Mouse (Mus musculus) thymus, adult 2 months (tissue): Measurements from ENCODE around the gene Slc36a3. TPM values are rescaled to one million over a fixed set of nuclear protein-coding genes. Genes with fewer than 3 reads are reported as not detected.

Experiments
- DNase-seq: peaks from one replicate; pipeline ENCODE4 v3.0.0; 2021
- H3K27ac ChIP-seq: fragments of 200-500 bp; 2 replicates; pipeline ENCODE4 v1.5.1; 2012; ENCODE audit warnings: low read length, control low read depth; ENCODE audit not compliant: control insufficient read depth, insufficient read depth
- H3K27me3 ChIP-seq: fragments of 200-500 bp; 2 replicates; pipeline ENCODE4 v1.6.1; 2012; ENCODE audit warnings: mild to moderate bottlenecking, low read length, moderate library complexity, mixed read lengths; ENCODE audit not compliant: control insufficient read depth, insufficient read depth
- H3K36me3 ChIP-seq: fragments of 200-500 bp; 2 replicates; pipeline ENCODE4 v1.6.1; 2012; ENCODE audit warnings: mild to moderate bottlenecking, low read length, moderate library complexity; ENCODE audit not compliant: control insufficient read depth, insufficient read depth
- H3K4me1 ChIP-seq: fragments of 200-500 bp; replicated peaks from 2 replicates; pipeline ENCODE4 v1.6.1; 2012; ENCODE audit warnings: low read length; ENCODE audit not compliant: control insufficient read depth, insufficient read depth
- H3K4me3 ChIP-seq: fragments of 200-500 bp; 2 replicates; pipeline ENCODE4 v1.5.1; 2012; ENCODE audit warnings: mild to moderate bottlenecking, low read length, control low read depth, moderate library complexity; ENCODE audit not compliant: control insufficient read depth, insufficient read depth
- CTCF ChIP-seq: fragments of 200-500 bp; IDR thresholded peaks from 2 replicates; pipeline ENCODE4 v1.5.1; 2012; ENCODE audit warnings: mild to moderate bottlenecking, control low read depth, low read length, moderate library complexity, borderline replicate concordance; ENCODE audit not compliant: control insufficient read depth, poor library complexity, insufficient read depth; ENCODE audit errors: extremely low read depth
- POLR2A ChIP-seq: fragments of 200-500 bp; IDR thresholded peaks from 2 replicates; pipeline ENCODE4 v1.6.1; 2012; ENCODE audit warnings: mild to moderate bottlenecking, low read length, control low read depth, moderate library complexity; ENCODE audit not compliant: control insufficient read depth, poor library complexity, insufficient read depth; ENCODE audit errors: extremely low read depth
- WGBS: fragments of 180-500 bp; shearing (Covaris S2); methylation state at CpG from one replicate; pipeline ENCODE4 v1.1.7; 2018; 5-methylcytosine and 5-hydroxymethylcytosine counted together
- polyA plus RNA-seq: library from polyadenylated mRNA; depleted of rRNA; stranded (reverse); fragments of >200 nt; gene quantifications from 2 replicates; pipeline ENCODE4 v1.2.3, GENCODE M21; 2012

The Slc36a3 gene
- polyA plus RNA-seq, 1 experiment: 0.74 TPM

DNA sequence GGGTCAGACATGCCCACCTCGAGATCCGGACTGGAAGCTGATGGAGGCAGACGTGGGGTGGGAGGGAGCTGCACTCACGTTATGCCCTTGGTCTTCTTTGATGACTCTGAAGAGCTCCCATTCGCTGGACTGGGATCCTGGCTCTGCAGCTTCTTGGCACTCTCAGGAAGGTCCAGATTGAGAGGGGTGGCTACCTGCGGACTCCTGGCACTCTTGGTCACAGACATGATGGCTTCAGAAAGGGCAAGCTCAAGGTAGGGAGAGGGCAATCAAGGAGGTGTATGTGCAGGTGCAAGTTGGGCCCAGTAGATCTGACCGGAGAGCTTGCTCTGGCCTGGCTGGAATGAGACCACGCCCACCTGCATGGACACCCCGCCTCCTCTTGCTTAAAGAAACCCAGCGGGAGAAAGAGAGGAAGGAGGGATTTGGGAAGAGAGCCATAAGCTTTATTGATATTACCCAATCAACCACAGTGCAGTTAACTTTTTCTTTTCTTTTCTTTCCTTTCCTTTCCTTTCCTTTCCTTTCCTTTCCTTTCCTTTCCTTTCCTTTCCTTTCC, 33.3 kb upstream of the Slc36a3 start, which contains the start of gene Slc36a2:
Gene Slc36a2, minus strand, starts transcription at position 345 of the 559 bp plus-strand sequence.
- no peaks in the 10 kb centered on the region for H3K4me1 ChIP-seq
- TF ChIP-seq POLR2A (no peak), CTCF (no peak)
- H3K27ac ChIP-seq: no peak within 1 kb of the TSS
- no peak for DNase-seq
- 82% methylated on average over 10 of the region's 10 CpGs for WGBS
- H3K27me3 ChIP-seq: no peaks in the 10 kb centered on the region
- H3K4me3 ChIP-seq: no peak within 1 kb of the TSS
- H3K36me3 ChIP-seq: no peaks in the 10 kb centered on the region

DNA sequence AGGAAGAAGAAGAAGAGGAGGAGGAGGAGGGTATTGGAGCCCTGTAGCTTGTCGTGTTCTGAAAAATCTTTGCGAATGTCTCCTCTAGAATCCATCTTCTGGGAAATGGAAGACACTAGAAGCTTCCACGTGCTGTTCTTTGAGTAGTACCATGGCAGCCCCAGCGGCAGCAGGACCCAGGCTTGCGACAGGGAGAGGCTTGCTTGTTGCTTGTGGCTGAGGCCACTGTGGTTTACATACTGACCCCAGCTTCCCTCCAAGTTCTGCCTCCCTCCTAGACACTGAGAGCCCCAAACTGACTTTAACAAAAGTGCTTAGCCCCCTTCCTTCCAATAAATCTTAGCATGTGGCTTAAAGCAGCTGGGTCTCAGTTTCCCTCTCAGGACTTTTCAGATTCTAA, 32.7 kb upstream of the Slc36a3 start:
- Histone ChIP-seq H3K4me3 (no peak overlapping the region), H3K36me3 (no peaks in the 10 kb centered on the region), H3K27ac (no peak overlapping the region), H3K4me1 (no peaks in the 10 kb centered on the region), H3K27me3 (no peaks in the 10 kb centered on the region)
- DNase-seq: no peak
- TF ChIP-seq CTCF: no peak
- TF ChIP-seq POLR2A: no peak
- 37% methylated on average over 5 of the region's 5 CpGs for whole genome bisulfite sequencing

- TF ChIP-seq POLR2A (no peak), CTCF (no peak)
- Histone ChIP-seq H3K27ac (no peak overlapping the region), H3K36me3 (no peaks in the 10 kb centered on the region), H3K27me3 (no peaks in the 10 kb centered on the region), H3K4me1 (no peaks in the 10 kb centered on the region), H3K4me3 (no peak overlapping the region)
- DNase-seq: no peak
- WGBS: 91% methylated on average over 7 of the region's 7 CpGs
These were observed 31.6 kb upstream of the Slc36a3 start for GRCm38 (mm10) chr11:55183124-55183523.

DNA sequence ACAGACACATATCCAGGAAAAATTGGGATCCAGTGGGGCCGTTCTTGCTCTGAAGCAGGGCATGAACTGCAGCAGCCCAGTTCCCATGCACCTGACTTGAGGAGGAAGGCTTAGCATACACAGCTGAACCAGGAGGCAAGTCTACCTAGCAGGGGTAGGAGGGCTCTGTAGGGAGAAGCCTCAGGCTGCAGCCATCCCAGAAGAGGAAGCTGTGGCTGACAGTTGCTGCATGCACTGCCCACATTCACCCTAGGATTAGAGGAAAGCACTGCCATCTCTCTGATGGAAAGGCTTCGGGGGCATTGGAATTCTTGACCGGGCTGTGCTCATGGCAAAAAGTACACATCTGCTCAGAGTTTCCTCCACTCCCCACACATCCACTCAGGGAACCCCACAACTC, 28.3 kb upstream of the Slc36a3 start:
- no peak for DNase-seq
- WGBS: 43% methylated on average over 3 of the region's 3 CpGs
- no peak for TF ChIP-seq POLR2A
- TF ChIP-seq CTCF: no peak
- Histone ChIP-seq H3K4me1 (no peaks in the 10 kb centered on the region), H3K4me3 (no peak overlapping the region), H3K27me3 (no peaks in the 10 kb centered on the region), H3K27ac (no peak overlapping the region), H3K36me3 (no peaks in the 10 kb centered on the region)

- TF ChIP-seq POLR2A (no peak), CTCF (no peak)
- H3K36me3 ChIP-seq: no peaks in the 10 kb centered on the region
- DNase-seq: no peak
- H3K4me3 ChIP-seq: no peak overlapping the region
- H3K4me1 ChIP-seq: no peaks in the 10 kb centered on the region
- no peaks in the 10 kb centered on the region for H3K27me3 ChIP-seq
- WGBS: 95% methylated on average over 4 of the region's 4 CpGs
- no peak overlapping the region for H3K27ac ChIP-seq
These were observed 27.3 kb upstream of the Slc36a3 start for GRCm38 (mm10) chr11:55178830-55179229.

GRCm38 (mm10) chr11:55170501-55170900, 19.0 kb upstream of the Slc36a3 start:
- H3K4me3 ChIP-seq: no peak overlapping the region
- no peaks in the 10 kb centered on the region for H3K4me1 ChIP-seq
- 94% methylated on average over 4 of the region's 4 CpGs for WGBS
- no peak for DNase-seq
- no peaks in the 10 kb centered on the region for H3K27me3 ChIP-seq
- TF ChIP-seq CTCF (no peak), POLR2A (no peak)
- no peaks in the 10 kb centered on the region for H3K36me3 ChIP-seq
- no peak overlapping the region for H3K27ac ChIP-seq

DNA sequence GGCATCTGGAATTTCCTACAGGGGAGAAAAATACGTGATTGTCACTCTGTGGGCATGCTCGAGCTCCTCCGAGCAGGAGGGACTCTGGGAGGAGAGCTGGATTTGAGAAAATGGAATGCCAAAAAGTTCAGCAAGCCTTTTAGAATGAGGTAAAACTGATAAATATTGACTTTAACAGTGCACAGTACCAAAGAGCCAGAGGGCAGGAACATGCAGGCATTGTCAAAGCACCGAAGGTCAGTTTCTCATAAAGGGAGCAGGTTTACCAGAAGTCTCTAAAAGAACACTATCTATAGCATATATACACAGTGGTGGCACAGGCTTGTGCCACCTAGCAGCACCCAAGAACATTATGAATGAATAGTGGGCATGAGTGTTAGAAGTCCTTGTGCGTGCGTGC, 17.4 kb upstream of the Slc36a3 start:
- DNase-seq: no peak
- no peaks in the 10 kb centered on the region for H3K36me3 ChIP-seq
- WGBS: 97% methylated on average over 6 of the region's 6 CpGs

More for the DNA sequence above, 17.4 kb upstream of the Slc36a3 start:
- Histone ChIP-seq H3K4me3 (no peak overlapping the region), H3K4me1 (no peaks in the 10 kb centered on the region), H3K27me3 (no peaks in the 10 kb centered on the region), H3K27ac (no peak overlapping the region)
- TF ChIP-seq CTCF: no peak
- no peak for TF ChIP-seq POLR2A
